Mouse (Mus musculus) MEL (cell line): ENCODE measurements at regions not wholly inside any gene's neighbourhood (a gene's known extent, or its start where the extent isn't known, plus 50 kb on each side); places are given as distances from the start of the nearest gene placed in this dataset.

ENCODE experiments used
- CTCF ChIP-seq, 3 experiments: IDR thresholded peaks in 2 of 3; conservative IDR thresholded peaks in 1 of 3; 2 replicates each; pipeline ENCODE4 v1.5.1; 2011 to 2012; ENCODE audit warnings: low read length in 3 of 3, low read depth in 2 of 3, mild to moderate bottlenecking in 2 of 3, improper control_type of control experiment in 1 of 3, inconsistent platforms in 1 of 3, mixed read lengths in 1 of 3, moderate library complexity in 1 of 3; ENCODE audit not compliant: control insufficient read depth in 1 of 3, insufficient read depth in 1 of 3, poor library complexity in 1 of 3, severe bottlenecking in 1 of 3
- EP300 ChIP-seq, 2 experiments: IDR thresholded peaks; 2 replicates each; pipeline ENCODE4 v1.6.1; 2011; ENCODE audit warnings: improper control_type of control experiment in 2 of 2, low read length in 2 of 2, low read depth in 1 of 2, mild to moderate bottlenecking in 1 of 2
- JUND ChIP-seq: IDR thresholded peaks from 2 replicates; pipeline ENCODE4 v1.6.1; 2011; ENCODE audit warnings: low read depth, mild to moderate bottlenecking, improper control_type of control experiment, low read length
- MAFK ChIP-seq: IDR thresholded peaks from 2 replicates; pipeline ENCODE4 v1.6.1; 2011; ENCODE audit warnings: low read depth, mild to moderate bottlenecking, low read length, improper control_type of control experiment, borderline replicate concordance
- MAX ChIP-seq: IDR thresholded peaks from 2 replicates; pipeline ENCODE4 v1.6.1; 2011; ENCODE audit warnings: low read length, improper control_type of control experiment
- MYC ChIP-seq: IDR thresholded peaks from 2 replicates; pipeline ENCODE4 v1.6.1; 2011; ENCODE audit warnings: low read depth, mild to moderate bottlenecking, low read length, improper control_type of control experiment, moderate library complexity
- POLR2A ChIP-seq, 2 experiments: IDR thresholded peaks; 2 replicates each; pipeline ENCODE4 v1.6.1; 2011 to 2012; ENCODE audit warnings: low read length in 2 of 2, mild to moderate bottlenecking in 2 of 2, control low read depth in 1 of 2, improper control_type of control experiment in 1 of 2, low read depth in 1 of 2, moderate library complexity in 1 of 2; ENCODE audit not compliant: control insufficient read depth in 1 of 2, insufficient read depth in 1 of 2, poor library complexity in 1 of 2
- POLR2AphosphoS2 ChIP-seq: IDR thresholded peaks from 2 replicates; pipeline ENCODE4 v1.6.1; 2011; ENCODE audit warnings: low read length, improper control_type of control experiment
- USF1 ChIP-seq: IDR thresholded peaks from 2 replicates; pipeline ENCODE4 v1.6.1; 2014; ENCODE audit warnings: low read depth, mild to moderate bottlenecking, inconsistent platforms, low read length, improper control_type of control experiment, moderate library complexity

DNA sequence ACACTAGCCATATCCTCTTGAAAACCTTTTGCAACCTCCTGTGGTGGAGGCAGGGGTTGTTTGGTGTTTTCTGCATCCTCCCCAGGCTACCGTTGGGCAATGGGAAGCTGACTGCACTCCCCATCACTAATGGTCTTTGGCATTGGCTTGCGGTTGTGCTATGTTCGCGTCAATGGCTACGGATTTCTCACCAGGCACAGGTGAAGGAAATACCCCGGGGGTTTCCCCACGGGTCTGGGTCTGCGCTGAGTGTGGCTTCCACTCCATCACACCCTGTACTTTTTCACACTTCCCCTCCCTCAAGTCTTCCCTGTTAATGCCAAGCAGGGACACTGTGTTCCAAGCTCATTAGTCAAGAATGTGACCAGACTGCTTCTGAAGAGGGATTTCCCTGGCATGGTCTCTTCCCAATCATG lies 72.9 kb downstream of the Edn1 start:
- no peak for TF ChIP-seq CTCF (IDR thresholded peaks at IDR 0.05 in 2 of 3, conservative IDR thresholded peaks at IDR 0.05 in 1 of 3; ENCODE audit: control insufficient read depth in 1 of 3, insufficient read depth in 1 of 3, low read depth in 2 of 3, low read length in 3 of 3, poor library complexity in 1 of 3, severe bottlenecking in 1 of 3)
- no peak for TF ChIP-seq POLR2A (IDR thresholded peaks at IDR 0.05; ENCODE audit: control insufficient read depth in 1 of 2, insufficient read depth in 1 of 2, low read depth in 1 of 2, low read length in 2 of 2, poor library complexity in 1 of 2)
- no peak for TF ChIP-seq JUND
- no peak for TF ChIP-seq MAX
- TF ChIP-seq EP300 (IDR thresholded peaks at IDR 0.05; ENCODE audit: low read depth in 1 of 2, low read length in 2 of 2), result no peak
- no peak for TF ChIP-seq POLR2AphosphoS2
- no peak for TF ChIP-seq MYC
- TF ChIP-seq MAFK, result no peak
- TF ChIP-seq USF1, result no peak
